Mouse (Mus musculus) ES-E14 (cell line): Measurements from ENCODE around the gene Arhgef19. TPM values are rescaled to one million over a fixed set of nuclear protein-coding genes. Genes with fewer than 3 reads are reported as not detected.

Experiments
- DNase-seq: peaks from one replicate; pipeline ENCODE4 v3.0.0-alpha.2; 2013; ENCODE audit warnings: low read depth, low spot score
- H3K27ac ChIP-seq: 2 replicates; pipeline ENCODE4 v1.5.1; 2012; ENCODE audit warnings: low read depth, mild to moderate bottlenecking, low read length, moderate library complexity, mixed read lengths; ENCODE audit not compliant: poor library complexity, insufficient read depth, severe bottlenecking
- H3K36me3 ChIP-seq: 2 replicates; pipeline ENCODE4 v1.6.1; 2012; ENCODE audit warnings: mild to moderate bottlenecking, low read length, moderate library complexity, mixed read lengths; ENCODE audit not compliant: control insufficient read depth, poor library complexity, insufficient read depth, severe bottlenecking
- H3K4me1 ChIP-seq, 2 experiments: fragments of 150-350 bp in 1 of 2; sonication (generic) in 1 of 2; 2 replicates each; pipeline ENCODE4 v1.6.1; 2012; ENCODE audit warnings: low read length in 2 of 2, mild to moderate bottlenecking in 1 of 2, mixed read lengths in 1 of 2; ENCODE audit not compliant: control insufficient read depth in 2 of 2, insufficient read depth in 2 of 2, poor library complexity in 1 of 2
- H3K4me3 ChIP-seq, 2 experiments: fragments of 150-350 bp in 1 of 2; sonication (generic) in 1 of 2; 2 replicates each; pipeline ENCODE4 v1.5.1; 2012; ENCODE audit warnings: low read length in 2 of 2, low read depth in 1 of 2, mild to moderate bottlenecking in 1 of 2, mixed read lengths in 1 of 2; ENCODE audit not compliant: insufficient read depth in 1 of 2, poor library complexity in 1 of 2, severe bottlenecking in 1 of 2
- H3K9ac ChIP-seq: 2 replicates; pipeline ENCODE4 v1.6.1; 2012; ENCODE audit warnings: low read depth, mild to moderate bottlenecking, low read length, mixed read lengths; ENCODE audit not compliant: poor library complexity, insufficient read depth, severe bottlenecking
- H3K9me3 ChIP-seq: fragments of 150-350 bp; sonication (generic); 2 replicates; pipeline ENCODE4 v1.6.1; 2012; ENCODE audit warnings: low read depth, mild to moderate bottlenecking, low read length; ENCODE audit not compliant: control insufficient read depth, insufficient read depth
- CHD2 ChIP-seq: IDR thresholded peaks from 2 replicates; pipeline ENCODE4 v1.6.1; 2014; ENCODE audit warnings: mild to moderate bottlenecking, low read depth, low read length, inconsistent platforms
- HCFC1 ChIP-seq: IDR thresholded peaks from 2 replicates; pipeline ENCODE4 v1.6.1; 2012; ENCODE audit warnings: low read length, inconsistent platforms, borderline replicate concordance; ENCODE audit not compliant: insufficient read depth
- MAFK ChIP-seq: IDR thresholded peaks from 2 replicates; pipeline ENCODE4 v1.6.1; 2014; ENCODE audit warnings: mild to moderate bottlenecking, low read depth, low read length, inconsistent platforms; ENCODE audit not compliant: insufficient read depth
- ZC3H11A ChIP-seq: IDR thresholded peaks from 2 replicates; pipeline ENCODE4 v1.6.1; 2012; ENCODE audit warnings: low read depth, mild to moderate bottlenecking, inconsistent platforms, low read length, borderline replicate concordance
- ZNF384 ChIP-seq: IDR thresholded peaks from 2 replicates; pipeline ENCODE4 v1.6.1; 2012; ENCODE audit warnings: low read depth, low read length, inconsistent platforms
- in situ Hi-C, 2 experiments: fragments of 600-800 bp; cut with MboI; formaldehyde crosslinking; loops; one replicate each; pipeline ENCODE4 v1.15.1; 2025; ENCODE audit warnings: low sequenced_read_pairs in 2 of 2, inconsistent platforms in 1 of 2; ENCODE audit not compliant: unreplicated experiment in 2 of 2
- total RNA-seq: library from RNA; depleted of rRNA; stranded (reverse); fragments of 300-350 nt; gene quantifications from 2 replicates; pipeline ENCODE4 v1.2.3, GENCODE M21; 2012

The Arhgef19 gene
- total RNA-seq, 1 experiment, result 1.7 TPM

DNA sequence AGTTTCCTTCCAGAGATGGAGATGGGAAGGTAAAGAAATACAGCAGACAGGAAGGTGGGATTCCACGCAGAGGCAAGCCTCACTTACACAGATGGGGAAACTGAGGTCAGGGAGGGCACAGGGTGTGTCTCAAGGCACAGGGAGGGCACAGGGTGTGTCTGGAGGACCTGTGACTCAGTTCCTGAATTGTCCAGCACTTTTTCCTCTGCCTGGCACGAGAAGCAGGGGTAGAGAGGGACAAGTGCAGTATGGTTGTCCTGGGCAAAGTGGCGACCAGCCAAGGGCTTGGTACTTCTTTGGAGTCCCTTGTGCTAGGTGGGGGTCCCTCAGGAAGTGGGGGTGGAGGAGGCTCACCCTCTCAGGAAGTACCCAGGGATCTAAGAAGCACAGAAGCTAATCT lies 42.8 kb downstream of the Arhgef19 start:
- H3K4me3 ChIP-seq, result peak overlapping the region in 1 of 2 experiments; percentile 0; a peak in 1 of 4 replicates
- TF ChIP-seq MAFK (no peak), ZC3H11A (no peak), CHD2 (no peak), HCFC1 (no peak), ZNF384 (no peak)
- no peaks in the 10 kb centered on the region for H3K36me3 ChIP-seq
- in situ Hi-C loops, result loop anchor here in 1 of 2 experiments (10.0 kb wide), 1 partner anchor 283 kb away; no protein-coding TSS in a partner anchor
- H3K27ac ChIP-seq, result peak overlapping the region; percentile 100
- H3K9ac ChIP-seq, result peak overlapping the region; percentile 74
- H3K9me3 ChIP-seq, result no peaks in the 10 kb centered on the region
- peaks cover 12 to 36% of the 10 kb centered on the region in 2 experiments; a peak in 3 of 4 replicates for H3K4me1 ChIP-seq
- DNase-seq, result no peak

DNA sequence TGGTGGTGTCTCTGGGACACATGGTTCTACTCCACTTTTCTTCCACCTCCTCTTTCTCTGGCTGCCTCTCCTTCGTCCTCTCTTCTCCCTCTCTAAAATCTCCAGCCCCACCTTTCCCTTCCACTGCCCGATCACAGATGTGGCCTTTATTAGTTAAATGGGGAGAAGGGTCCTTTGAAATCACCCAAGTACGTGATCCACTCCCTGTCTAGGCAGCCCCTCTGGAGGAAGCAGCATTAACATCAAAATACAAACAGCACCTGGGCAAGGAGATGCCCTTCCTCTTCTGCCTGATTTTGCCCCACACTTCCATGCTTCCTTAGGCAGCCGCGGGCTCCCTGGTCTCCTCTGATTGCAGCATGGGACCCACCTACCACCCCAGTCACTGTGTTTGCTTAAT lies 43.3 kb downstream of the Arhgef19 start:
- Histone ChIP-seq H3K9me3 (no peaks in the 10 kb centered on the region), H3K27ac (peak overlapping the region; percentile 100), H3K4me3 (peak overlapping the region in 1 of 2 experiments; percentile 0; a peak in 1 of 4 replicates), H3K36me3 (no peaks in the 10 kb centered on the region), H3K9ac (peak overlapping the region; percentile 74), H3K4me1 (peaks cover 12 to 33% of the 10 kb centered on the region in 2 experiments; a peak in 3 of 4 replicates)
- in situ Hi-C loops, result loop anchor here in 1 of 2 experiments (10.0 kb wide), 1 partner anchor 282 kb away; no protein-coding TSS in a partner anchor
- no peak for TF ChIP-seq ZNF384
- TF ChIP-seq CHD2, result no peak; the same call in 1 of the 2 replicates
- no peak for TF ChIP-seq MAFK
- TF ChIP-seq HCFC1, result no peak
- no peak for TF ChIP-seq ZC3H11A
- peak; percentile 78 for DNase-seq

DNA sequence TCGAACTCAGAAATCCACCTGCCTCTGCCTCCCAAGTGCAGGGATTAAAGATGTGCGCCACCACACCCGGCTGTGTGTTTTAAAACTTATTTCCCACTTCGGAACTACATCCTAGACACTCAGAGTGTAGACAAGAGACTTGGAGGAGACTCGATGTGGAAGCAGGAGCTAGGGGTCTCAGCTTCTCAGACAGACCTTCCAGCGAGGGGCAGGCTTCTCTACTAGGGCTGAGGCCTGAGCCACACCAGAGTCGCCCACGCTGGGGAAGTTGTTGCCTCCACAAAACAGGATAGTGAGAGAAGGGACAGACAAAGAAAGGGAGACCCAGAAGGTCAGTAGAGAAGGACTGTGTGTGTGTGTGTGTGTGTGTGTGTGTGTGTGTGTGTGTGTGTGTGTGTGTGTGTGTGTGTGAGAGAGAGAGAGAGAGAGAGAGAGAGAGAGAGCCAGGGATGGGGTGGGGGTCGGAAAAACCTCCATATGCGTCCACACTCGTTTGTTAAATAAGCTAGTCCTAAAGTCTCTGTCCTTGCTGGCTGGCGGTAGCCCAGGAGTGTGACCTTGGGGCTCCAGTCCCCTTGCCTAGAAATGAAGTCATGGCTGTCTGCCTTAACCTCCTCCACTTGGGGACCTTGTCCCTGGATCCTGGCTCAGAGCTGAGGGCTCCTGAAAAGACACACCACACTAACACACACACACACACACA lies 44.0 kb downstream of the Arhgef19 start:
- Histone ChIP-seq H3K4me1 (peaks cover 13 to 30% of the 10 kb centered on the region in 2 experiments; a peak in 3 of 4 replicates), H3K36me3 (no peaks in the 10 kb centered on the region)
- in situ Hi-C loops, result loop anchor here in 1 of 2 experiments (10.0 kb wide), 1 partner anchor 281 kb away; no protein-coding TSS in a partner anchor

DNA sequence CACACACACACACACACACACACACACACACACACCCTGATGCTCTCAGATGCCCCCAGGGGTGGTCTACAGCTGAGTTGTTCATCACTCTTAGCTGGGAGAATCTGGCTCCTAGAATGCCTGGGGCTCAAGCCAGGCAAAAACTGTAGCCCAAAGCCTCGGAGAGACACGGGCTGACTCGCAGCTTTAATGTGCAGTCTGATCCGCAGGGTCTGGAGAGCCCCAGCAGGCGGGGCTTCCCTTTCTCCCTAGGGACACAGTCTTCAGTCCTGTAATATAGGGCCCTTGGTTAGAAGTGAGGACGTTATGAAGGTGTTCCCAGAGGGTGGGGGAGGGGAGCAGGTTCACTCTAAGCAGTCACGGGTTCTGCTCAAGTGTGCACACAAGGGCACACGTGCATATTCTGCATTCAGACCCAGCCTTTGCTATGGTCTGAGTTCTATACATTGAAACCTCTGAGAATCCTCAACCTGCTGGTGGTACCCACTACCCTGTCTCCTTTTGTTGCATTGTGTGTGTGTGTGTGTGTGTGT lies 44.6 kb downstream of the Arhgef19 start:
- H3K9ac ChIP-seq, result peak overlapping the region; percentile 84
- peaks cover 11 to 29% of the 10 kb centered on the region in 2 experiments; a peak in 3 of 4 replicates for H3K4me1 ChIP-seq

More for the DNA sequence above, 44.0 kb downstream of the Arhgef19 start:
- peak overlapping the region; percentile 100 for H3K27ac ChIP-seq
- peak overlapping the region; percentile 84 for H3K9ac ChIP-seq
- no peaks in the 10 kb centered on the region for H3K9me3 ChIP-seq
- no peak for TF ChIP-seq ZC3H11A
- 0 out of 2 replicates have a peak, but pooled peaks have one; percentile 4 for TF ChIP-seq HCFC1
- 0 out of 2 replicates have a peak, but pooled peaks have one; percentile 17 for TF ChIP-seq ZNF384
- no peak for DNase-seq
- peak overlapping the region in 1 of 2 experiments; percentile 23; a peak in 2 of 4 replicates for H3K4me3 ChIP-seq

More for the DNA sequence above, 44.6 kb downstream of the Arhgef19 start:
- in situ Hi-C loops, result loop anchor here in 1 of 2 experiments (10.0 kb wide), 1 partner anchor 281 kb away; no protein-coding TSS in a partner anchor
- TF ChIP-seq HCFC1, result no peak
- no peak for TF ChIP-seq MAFK
- TF ChIP-seq ZNF384, result no peak
- TF ChIP-seq CHD2, result no peak
- TF ChIP-seq ZC3H11A, result no peak
- no peaks in the 10 kb centered on the region for H3K9me3 ChIP-seq
- no peaks in the 10 kb centered on the region for H3K36me3 ChIP-seq
- peak overlapping the region; percentile 100 for H3K27ac ChIP-seq
- DNase-seq, result peak; percentile 74
- peak overlapping the region; percentile 4 to 23; a peak in 3 of 4 replicates for H3K4me3 ChIP-seq
